Mouse (Mus musculus) CD4-positive helper T cell, adult 2 months (primary cell): ENCODE data around the gene Spock2.

Experiments
- DNase-seq: peaks from one replicate; pipeline ENCODE4 v3.0.0-alpha.2; 2012; ENCODE audit warnings: low read depth, missing footprints, low spot score

The Spock2 gene

DNA sequence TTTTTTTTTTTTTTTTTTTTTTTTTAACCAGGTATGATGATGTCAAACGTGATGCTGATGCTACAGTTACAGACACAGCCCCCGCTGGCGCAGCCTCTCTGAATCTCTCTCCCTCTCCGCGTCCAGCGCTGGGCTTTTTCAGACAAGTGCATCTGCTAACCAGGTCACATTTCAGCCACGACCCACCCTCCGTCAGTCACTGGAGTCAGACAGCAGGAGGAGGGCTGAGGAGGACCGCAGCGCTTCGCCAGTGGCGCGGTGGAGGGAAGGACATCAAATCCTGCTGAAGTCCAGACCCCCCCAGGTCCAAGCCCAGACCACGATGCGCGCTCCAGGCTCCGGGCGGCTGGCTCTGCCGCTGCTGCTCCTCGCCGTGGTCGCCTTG, at the start of gene Spock2:
Spock2 (plus strand) TSS at position 74 of the 385 bp plus-strand sequence.
- peak; percentile 63 for DNase-seq

DNA sequence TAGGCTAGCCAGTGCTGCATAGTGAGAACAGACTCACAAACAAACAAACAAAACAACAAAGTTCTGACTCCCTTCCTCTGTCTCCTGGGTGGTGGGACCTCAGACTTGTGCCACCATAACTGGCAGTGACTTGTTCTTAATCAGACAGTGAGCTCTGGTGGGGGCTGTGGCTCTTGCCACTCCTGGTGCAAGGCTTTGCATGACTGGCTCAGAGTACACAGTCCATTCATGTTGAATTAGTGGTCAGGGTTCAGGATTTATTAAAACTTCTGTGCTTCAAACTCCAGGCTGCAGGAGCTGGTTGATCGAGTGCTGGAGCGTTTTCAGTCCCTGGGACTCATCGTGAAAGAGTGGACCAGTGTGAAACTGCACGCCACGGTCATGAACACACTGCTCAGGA, 43.8 kb upstream of the Spock2 start:
- no peak for DNase-seq

DNA sequence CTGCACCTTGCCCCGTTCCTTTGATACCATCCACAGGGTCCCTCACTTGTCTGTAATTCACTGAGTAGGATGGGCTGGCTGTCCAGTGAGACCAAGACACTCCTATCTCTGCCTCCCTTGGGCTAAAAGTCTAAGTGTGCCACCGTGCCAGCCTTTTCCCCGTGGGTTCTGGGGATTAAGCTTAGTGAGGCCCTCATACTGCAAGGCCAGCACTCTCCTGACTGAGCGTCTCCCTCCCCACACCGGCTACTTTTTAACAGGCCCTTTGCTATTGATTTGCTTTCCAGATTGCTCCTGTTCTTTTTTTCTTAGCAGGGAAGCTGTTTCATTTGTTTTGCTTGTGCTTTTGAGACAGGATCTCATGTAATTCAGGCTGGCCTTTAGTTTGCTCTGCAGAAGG, 43.1 kb upstream of the Spock2 start:
- DNase-seq, result no peak

DNA sequence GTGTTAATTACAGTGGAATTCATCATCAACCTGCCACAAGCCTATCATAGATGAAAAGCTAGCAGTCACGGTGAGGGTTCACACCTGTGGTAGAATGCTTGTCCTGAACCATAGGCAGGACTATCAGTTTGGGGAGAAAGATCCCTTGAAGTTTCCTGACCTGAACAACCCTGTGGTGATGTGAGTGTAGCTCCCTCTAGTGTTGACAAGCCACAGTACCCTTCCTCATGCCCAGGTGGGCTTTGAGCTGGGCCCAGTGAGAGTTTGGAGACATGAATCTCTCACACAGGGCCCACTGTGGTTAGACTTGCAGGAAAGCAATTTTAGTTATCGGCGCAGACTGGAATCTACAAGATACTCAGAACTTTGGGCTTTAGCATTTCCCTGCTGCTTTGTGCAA, 39.5 kb upstream of the Spock2 start:
- DNase-seq, result peak; percentile 53

DNA sequence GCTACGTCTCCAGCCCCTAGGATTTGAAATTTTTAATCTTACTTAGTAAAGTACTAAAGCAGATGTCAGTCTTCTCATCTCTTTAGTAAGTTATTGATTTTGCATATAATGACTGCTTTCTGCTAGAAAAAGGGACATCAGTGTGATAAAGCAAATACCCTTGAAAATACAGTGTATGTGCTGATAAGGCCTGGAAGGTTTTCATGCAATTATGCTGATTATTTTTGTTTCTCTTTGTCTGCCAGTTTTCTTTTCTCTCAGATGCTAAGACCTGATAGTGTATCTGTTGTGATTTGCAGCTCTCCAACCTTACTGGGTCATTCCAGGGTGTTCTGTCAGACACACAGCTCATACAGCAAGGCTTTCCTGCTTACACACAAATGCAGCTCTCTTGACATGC, 30.9 kb upstream of the Spock2 start:
- no peak for DNase-seq

DNA sequence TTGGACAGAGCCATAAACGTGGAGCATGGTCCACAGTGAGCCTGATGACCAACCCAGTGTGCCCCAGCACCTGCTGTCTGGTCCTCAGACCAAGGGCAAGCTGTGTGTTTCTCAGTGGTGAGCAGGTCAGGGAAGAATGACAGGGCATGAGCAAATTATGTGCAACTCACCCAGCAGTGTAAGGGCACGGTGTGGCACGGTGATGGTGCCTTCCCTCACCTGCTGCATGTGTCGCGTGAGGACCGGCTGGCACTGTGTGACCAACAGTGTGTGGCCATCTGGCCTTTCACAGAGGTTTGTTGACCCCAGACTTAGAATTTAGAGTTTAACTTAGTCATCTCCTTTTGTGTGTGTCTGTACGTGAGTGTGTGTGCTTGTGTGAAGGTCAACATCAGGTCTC, 28.8 kb upstream of the Spock2 start:
- no peak for DNase-seq

DNA sequence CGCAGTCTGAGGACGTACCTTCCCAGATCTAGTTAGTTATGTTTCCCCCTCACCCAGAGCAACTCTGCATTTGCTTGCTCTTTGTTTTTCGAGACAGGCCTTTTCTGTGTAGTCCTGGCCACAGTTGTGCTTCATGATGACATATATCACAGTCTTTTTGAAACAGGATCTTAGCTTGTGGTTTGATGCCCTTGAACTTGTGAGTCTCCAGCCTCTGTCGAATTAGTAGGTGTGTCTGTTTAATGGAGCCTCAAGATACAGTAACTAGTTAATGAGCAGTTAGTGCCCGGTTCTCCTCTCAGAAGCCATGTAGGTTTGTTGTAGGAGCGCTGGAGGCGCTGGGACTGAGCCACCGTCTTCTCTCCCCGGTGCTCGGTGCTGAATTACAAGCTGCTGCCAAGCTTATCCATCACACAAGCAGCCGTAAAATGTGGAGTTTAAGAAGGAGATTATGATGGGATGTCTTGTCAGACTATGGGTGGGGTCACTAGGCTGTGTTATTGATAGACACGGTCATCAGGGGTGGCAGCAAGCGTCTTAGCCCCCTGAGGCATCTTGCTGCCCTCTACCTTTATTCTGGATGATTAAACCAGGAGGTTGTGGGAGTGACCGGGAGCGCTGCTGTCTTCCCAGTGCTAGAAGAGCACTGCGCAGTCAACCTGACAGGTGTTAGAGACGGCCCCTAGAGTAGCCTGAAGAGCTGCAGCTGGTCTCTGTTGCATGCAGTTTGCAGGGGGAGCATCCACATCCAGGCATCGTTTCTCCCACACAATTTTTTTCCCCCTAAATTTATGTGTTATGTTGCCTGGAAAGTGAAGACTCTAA, 28.1 kb upstream of the Spock2 start:
- peak; percentile 13 for DNase-seq

DNA sequence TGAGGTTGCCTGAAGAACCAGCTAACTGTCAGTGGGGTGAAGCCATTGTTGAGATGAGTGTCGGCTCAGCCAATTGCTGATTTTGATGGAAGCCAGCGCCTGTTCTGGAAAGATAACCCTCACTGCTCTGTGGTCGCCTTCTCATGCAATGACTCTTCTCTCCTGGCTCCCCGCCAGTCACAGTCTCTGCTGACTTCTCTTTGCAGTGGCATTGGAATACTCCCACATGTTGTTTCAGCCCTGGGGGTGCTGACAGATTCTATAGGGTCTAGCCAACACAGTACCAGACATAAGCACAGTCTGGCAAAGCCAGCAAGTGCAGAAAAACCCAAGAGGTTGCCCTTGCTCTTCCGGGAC, 27.5 kb upstream of the Spock2 start:
- DNase-seq, result no peak

DNA sequence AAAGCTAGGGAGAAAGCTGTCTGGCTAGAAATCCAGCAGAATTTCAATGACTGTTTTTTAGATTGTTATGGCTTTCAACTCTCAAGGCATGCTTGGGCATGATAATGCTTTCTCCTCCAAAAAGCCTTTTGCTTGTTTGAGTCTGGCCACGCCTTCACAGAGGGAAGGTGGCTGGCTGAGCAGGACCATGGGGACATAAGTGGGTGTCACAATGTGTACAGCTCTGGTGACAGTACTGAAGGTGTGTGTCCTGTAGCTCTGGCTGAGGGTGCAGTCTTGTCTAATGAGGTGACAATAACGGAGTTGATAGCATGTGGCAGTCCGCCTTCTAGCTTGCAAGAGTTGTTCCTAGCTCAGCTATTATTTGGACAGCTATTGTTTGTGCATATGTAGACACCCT, 25.8 kb upstream of the Spock2 start:
- no peak for DNase-seq

DNA sequence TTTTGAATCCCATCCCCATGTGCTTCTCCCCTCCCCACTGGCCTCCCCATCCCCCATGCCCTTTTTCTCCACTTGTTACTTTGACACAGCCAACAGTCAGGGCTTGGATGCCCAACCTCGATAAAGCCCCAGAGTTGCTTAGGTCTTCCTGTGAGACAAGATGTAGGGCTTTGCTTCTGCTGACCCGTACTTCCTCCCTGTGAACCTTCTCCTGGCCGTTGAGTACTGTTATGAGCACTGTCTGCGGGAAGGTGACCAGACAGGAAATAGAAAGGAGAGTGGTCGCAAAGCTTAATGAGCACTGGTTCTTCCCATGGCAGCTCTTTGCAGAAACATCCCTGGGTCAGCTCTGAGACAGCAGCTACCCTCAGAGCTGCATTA, 25.4 kb upstream of the Spock2 start:
- DNase-seq, result no peak

DNA sequence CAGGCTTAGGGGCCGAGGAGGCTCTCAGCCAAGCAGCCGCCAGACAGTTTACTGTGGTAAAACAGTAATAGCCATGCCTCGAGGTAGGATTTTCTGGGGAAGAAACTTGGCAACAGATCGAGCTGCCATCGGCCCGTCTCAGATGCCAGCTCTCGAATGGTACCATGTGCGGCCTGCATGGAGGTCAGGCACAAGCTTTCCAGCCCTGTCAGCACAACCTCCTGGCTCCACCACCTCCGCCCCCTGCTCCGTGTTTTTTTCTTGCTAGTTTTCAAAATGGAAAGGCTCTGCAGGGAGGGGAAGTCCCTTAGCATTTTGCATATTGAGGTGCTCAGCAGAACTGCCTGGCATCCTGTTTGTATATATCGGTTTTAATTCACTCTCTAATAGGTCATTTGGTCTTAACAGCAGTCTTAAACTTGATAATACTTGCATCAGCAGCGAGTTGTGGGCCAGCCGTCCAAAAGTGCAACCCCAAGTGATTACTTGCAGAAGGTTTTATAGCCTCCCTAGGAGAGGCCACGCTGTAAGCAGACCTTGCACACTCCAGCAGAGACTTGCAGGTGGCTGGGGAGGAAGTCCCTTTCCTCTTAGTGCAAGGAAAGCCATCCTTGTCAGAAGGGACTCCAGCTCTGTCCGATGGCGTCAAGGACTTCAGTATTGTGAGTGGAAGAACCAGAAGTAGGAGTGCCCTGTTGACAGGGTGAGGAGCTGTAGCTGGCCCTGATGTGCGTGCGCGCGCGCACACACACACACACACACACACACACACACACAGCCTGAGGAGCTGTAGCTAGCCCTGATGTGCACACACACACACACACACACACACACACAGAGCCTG, 24.8 kb upstream of the Spock2 start:
- DNase-seq, result peak; percentile 81

DNA sequence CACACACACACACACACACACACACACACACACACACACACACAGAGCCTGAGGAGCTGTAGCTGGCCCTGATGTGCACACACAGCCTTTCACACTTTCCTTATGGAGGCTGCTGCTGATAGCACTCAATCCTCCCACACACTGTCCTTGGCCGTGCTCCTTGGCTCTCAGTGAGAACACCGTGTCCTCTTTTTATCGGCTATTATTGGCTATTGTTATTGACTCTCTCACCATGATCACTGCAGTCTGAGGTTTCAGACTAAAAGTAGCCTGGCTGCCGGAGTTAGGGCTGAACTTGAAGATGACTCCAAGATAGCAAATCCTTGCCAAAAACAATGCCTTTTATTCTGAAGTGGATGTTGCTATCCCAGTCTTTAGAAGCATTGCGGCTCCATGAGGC, 24.1 kb upstream of the Spock2 start:
- peak; percentile 36 for DNase-seq

DNA sequence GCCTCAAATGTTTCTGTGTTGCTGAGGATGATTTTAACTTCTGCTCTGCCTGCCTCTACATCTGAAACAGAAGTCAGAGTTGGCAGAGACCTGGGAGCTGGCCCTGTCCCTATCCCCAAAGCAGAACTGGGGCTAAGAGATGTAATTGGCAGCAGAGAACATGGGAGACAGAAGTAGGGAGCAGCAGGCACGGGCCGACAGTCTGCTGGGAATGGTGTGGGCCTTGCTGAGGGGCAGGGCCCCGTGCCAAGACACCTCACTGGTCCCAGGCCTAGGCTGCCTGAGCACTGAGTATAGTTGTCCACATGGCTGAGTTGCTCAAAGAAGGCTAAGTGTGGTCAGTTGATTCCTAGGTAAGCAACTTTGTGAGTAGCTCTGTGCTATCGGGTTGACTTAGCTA, 22.0 kb upstream of the Spock2 start:
- no peak for DNase-seq

DNA sequence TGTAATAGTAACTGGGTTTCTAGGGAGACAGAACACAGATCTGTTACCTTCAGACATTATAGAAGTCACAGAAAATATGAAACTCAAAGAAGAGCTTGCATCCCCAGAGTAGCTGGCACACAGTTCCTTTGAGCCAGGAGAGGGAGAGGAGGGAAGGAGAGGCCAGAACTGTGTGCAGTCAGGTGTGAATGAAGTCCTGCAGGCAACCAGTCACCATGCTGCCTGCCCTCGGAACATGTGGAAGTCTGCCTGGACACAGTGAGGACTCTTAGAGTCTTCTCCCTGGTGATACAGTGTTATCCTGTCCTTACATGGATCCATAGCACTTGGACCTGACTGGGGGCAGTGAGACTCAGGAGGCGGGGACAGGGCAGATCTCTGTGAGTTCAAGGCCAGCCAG, 13.7 kb upstream of the Spock2 start:
- DNase-seq, result no peak

DNA sequence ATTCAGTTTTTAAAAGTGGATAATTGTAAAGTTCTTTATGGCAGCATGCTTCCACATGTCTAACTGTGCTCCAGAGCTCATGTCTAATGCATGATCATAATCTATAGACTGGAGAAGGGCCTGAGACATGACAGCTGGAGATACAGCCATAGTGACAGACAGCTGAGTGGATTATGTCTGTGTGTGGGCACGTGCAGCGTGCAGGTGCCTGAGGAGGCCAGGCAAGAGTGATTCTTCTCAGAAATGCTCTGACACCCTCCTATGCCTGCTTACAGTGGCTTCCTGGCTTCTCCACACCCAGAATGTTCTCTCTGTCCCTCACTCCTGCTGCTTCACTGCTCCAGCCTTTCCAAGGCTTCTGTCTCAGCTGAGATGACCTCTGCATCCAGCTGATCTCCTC, 12.3 kb upstream of the Spock2 start:
- no peak for DNase-seq

DNA sequence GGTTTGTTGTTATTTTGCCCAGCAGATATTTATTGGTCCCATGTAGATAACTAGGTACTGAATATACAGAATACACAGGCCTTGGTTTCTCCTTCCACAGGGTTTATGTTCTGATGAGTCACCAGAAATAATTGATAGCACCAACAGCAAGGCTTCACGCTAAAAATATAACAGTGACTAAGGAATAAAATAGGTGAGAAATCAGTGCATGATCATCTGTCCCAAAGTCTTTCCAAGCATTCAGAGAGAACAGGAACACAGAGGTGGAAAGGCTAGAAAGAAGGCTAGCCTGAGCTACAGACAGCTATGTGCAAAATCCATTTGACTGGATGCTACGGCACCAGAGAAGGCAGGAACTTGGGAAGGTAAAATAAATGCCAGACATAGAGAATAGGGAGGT, 10.5 kb upstream of the Spock2 start:
- no peak for DNase-seq

DNA sequence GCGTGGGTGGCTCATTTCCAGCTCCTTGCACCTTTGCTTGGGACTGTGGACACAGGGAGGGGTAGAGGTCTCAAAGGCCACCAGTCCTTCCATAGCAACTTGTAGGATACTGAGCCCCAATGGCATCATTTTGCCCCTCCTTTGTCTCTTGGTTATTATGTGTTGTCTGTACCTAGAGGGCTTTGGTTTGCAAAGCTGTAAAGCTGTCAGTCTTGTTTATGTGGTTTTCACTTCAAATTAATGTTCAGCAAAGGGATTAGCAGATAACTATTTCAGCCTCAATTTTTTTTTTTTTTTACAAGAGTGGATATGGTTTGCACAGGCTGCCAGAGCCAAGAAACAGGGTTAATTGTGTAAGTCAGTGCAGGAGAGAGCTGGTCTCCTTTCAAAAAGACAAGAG, 9.7 kb upstream of the Spock2 start:
- no peak for DNase-seq

DNA sequence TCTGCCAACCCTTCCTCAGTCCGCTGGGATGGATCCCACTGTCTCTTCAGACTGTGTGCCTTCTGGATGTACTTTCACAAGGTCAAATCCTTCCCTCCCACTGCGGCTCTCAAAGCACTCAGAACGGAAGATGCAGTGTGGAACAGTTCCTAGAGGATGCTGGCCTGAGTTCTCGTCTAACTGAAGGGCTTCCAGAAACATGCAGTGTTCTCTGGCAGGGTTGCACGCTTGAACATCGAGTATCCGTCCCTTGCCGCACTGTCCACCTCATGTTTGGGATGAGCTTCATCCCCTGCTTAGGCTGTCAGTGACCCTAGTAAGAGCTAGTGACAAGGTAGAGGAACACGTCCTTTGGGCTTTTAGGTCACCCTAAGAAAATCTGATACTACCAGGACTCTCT, 8.9 kb upstream of the Spock2 start:
- no peak for DNase-seq

DNA sequence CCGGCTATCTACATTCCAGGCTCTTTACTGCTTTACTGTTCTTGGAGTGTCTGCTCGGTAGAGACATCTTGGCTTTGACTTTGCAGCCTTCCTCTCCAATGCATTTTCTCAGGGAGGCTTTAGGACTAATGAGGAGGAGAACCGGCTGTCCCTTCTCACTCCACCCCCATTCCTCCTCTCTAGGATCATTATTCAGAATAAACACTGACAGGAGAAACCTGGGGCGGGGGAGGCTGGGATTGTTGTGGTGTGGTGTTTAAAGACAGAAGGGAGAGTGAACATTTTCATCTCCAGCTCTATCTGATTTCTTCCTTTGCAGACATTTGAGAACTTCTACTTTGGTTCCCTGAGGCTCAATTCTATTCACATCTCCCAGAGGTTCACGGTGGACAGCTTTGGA, 8.2 kb upstream of the Spock2 start:
- DNase-seq, result no peak

DNA sequence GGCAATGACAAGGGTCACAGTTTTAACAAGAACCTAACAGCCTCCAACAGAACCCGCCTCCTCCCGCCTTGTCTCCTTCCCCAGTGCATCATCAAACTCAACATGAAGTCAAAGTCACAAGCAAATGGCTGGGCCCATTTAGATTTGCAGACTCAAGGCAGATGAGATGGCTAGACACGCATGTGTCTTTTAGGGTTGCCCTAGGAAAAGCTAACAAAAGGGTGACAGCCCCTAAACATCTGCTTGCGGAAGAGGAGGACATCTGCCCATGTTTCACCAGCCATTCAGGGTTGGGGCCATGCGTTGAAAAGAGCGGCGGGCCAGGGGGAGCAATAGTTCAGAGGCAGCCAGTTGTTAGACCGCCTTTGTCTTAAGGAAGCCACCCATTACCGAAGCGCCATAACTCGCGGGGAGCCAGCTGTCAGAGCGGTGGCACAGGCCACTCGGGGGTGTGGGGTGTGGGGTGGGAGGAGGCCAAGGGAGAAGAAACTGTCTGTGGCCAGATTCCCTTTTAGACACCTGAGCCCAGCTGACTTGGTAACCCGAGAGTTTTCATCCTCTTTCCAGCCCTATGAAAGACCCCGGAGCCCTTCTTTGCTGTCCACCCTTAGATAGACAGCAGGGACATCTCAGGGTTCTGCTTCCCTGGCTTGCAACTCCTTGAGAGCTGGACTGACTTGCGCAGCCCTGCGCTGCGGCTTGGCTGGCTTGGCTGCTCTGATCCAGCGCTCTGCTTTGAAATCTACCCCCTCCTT, 451 bp upstream of the Spock2 start:
- no peak for DNase-seq

DNA sequence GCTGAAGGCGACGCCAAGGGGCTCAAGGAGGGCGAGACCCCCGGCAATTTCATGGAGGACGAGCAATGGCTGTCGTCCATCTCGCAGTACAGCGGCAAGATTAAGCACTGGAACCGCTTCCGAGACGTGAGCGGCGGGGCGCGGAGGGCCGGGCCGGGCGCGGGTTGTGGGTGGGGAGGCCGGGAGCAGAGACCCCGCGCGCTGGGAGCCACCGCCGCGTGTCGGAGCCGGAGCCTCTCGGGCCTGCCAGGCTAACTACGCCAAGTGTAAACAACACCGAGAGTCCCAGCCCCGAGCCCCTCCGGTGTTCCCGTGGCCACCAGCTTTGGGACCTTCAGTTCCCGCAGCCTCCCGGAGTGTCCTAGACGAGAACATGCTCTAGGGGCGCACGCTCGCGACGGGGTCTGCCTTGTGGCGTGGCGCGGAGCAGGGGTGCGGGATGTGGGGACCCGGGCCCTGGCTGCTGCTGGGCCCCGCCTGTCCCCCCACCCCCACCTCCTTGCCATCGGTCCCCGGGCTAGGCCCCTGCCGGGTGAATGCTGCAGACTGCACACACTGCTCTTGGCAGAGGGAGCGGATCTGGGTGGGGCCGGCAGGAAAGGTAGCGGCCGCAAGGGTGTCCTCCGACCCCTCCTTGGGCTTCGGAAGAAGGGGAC, 640 bp downstream of the Spock2 start:
- DNase-seq, result peak; percentile 47

DNA sequence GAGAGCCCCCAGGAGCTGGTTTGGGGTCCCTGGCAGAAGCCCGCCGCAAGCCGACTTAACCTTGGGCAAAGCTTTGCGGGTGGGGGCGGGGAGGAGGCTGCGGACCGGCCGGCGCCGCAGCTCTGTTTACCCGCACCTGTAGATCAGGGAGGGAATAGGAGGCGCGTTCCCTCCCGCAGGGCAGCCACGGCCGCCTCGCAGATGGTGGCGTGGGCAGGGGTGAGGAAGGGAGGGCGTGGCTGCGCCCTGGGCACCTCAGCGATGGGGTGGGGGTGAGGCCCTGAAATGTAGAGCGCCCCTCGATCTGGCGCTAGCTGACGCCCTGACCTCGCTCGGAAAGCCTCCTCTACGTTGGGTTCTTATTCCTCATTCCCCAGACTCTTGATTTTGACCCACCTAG, 1.4 kb downstream of the Spock2 start:
- DNase-seq, result peak; percentile 39
